Mouse (Mus musculus): ENCODE measurements at regions not wholly inside any gene's neighbourhood (a gene's known extent, or its start where the extent isn't known, plus 50 kb on each side); places are given as distances from the start of the nearest gene placed in this dataset.

GRCm38 (mm10) chr13:90733265-90733664 is 171.9 kb downstream of the Atp6ap1l start:
- no peak for DNase-seq

DNA sequence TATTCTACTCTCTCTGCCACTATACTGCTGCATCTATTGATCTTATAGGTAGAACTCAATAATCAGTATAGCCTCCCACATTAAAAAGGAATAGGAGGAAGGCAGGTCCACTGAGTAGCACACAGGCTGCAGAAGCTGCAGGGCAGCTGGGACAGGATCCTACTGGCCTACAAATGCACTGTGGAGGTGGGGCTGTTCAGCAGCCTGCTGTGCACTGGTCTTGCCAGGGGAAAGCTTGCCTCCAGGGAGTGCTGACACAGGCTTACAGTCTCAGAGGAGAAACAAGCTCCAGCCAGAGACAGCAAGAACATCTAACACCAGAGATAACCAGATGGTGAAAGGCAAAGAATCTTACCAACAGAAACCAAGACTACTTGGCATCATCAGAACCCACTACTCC is 176.1 kb downstream of the Atp6ap1l start:
- DNase-seq = no peak

DNA sequence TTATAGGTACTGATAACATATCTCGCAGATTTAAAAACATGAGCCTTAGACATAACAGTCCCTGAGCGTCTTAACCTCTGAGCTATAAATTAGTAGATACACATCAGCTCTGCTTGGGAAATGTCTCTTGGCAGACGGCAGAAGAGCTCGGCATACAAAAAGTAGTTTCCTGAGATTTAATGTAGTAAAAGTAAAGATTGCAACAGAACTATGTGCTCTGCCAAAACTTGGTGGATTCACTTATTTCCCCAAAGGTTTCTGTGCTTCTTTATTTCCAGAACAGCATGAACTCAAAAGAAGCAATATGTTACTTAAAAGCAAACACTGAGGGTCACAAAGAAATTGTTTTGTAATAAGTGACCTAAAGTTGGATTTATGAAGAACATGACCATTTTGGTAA is 177.3 kb downstream of the Atp6ap1l start:
- DNase-seq = no peak

- DNase-seq = no peak
These were observed 179.9 kb downstream of the Atp6ap1l start for GRCm38 (mm10) chr13:90725053-90725827.

DNA sequence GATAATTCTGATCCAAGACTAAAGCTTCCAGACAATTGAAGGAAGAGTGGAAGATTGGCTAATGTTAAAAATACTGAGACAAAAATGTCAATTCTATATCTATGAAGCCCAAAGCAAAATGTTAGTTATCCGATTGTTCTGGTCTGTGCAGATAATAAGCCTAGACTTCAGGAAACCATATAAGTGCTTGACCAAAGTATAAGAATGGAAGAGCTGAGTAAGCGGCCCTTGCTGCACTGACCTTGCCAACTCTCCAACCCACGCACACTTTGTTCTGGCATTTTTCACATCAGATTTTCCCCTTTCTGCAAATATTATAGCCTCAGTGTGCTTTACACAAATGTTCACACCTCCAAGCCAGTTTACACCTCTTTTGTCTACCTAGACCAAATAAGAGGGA is 180.6 kb downstream of the Atp6ap1l start:
- DNase-seq = no peak

DNA sequence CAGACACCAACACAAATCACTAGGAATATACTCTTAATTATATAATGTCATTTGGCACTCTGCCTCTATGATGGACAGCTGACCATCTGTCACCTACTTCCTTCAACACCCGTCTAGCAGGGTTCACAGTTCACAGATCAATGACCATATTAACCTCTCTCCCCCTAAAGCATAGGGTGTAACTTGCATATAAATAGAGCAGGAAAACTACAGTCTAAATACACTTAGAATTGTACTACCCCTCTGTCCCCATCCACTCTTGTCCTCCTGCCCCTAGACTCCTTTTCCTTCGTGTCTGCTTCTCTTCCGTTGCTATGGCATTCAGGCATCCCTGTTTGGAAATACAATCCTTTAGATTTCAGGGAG is 181.6 kb downstream of the Atp6ap1l start:
- no peak for DNase-seq

DNA sequence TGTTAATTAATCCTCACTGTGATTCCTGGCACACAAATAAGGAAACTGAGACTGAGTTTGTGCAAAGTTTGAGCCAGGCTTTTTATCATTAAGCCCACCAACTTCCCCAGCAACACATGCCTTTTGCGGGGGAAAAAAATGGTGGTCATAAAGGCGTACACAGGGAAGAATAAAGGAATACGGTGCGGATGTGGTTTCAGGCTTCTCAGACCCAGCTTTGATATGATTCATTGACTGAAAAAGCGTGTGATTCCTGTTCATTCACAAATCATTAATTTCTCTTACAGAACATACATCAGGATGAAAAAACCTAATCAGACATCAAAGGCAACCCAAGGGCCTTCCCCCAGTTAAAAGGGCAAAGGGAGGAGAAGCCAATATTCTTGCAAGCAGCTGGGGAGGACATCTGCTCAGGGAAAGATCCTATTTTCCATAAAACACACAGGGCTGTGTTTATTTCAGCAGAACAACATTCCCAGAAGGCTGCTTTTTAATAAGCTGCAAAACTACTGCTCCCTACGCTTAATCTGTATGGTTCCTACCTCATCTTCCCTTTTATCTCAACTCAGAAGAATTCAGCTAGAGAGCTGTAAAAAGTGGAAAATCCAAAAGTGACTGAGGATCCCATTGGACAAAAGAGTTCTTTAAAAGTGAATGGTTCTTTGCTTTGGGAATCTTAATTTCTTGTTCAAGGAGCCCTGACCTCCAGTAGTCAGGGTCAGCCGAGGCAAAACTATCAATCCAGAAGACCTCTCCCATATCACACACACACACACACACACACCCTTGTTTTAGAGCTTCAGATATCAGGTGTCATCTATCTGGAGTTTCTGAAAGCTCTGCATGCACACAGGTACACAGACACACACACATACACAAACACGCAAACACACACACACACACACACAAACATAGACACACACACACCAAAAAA is 182.3 kb downstream of the Atp6ap1l start:
- DNase-seq = no peak

GRCm38 (mm10) chr13:90684324-90684723 is 220.8 kb downstream of the Atp6ap1l start:
- no peak for DNase-seq

DNA sequence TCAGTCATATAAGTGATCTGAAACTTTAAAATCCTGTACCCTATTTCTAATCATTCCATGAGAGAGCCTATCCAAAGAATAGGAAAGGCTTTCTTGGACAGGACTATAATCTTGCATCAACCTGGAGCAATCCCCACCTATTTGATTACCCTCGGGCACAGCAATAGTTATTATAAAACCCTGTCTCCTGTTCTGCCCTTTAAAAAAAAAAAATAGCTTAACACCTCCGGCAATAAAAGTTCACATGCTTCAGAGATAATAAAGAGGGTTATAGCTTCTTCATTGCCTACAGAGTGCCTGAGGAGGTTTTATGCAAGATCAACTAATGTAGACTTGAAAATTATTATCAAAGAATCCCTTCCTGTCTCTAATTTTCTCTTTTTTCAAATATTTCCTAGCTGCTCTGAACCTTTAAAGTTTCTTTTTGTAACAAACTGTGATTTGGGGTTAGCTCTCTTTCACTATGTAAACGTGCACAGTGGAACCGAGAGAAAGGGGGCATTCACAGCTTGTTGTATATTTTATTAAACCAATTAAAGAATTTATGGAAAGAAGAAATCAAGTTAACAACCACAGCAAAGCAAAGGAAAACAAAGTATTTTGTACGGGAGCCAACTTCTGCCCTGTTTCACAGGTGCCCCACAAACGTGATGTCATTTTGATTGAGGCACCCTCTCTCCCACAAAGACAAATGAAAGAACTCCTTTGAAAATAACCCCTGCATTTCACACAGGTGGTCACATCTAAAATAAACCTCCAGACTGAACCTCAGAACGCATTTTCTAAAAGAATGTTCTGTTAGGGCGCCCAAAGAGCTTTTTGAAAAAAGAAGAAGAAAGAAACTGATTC is 225.8 kb downstream of the Atp6ap1l start:
- DNase-seq = no peak

GRCm38 (mm10) chr13:90673823-90674222 is 231.3 kb downstream of the Atp6ap1l start:
- DNase-seq = no peak

DNA sequence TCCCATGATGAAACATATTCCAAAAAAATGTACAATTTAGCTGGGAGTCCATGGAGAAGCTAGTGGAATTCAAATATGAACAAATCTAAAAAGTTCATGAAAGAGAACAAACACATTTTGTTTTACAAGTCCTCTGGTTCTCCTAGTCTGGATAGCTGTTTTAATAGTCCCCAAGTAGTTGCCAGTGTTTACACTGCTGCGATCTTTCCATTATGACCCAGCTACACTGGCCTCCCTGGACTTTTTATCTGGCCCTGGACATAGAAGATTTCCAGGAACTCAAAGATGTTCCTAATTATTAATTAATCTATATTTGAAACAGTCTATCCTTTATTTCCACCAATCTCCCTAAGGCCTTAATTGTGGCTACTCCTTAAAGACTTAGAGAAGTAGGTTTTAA is 232.1 kb downstream of the Atp6ap1l start:
- DNase-seq = no peak

GRCm38 (mm10) chr13:90661567-90662141 is 243.5 kb downstream of the Atp6ap1l start:
- no peak for DNase-seq

DNA sequence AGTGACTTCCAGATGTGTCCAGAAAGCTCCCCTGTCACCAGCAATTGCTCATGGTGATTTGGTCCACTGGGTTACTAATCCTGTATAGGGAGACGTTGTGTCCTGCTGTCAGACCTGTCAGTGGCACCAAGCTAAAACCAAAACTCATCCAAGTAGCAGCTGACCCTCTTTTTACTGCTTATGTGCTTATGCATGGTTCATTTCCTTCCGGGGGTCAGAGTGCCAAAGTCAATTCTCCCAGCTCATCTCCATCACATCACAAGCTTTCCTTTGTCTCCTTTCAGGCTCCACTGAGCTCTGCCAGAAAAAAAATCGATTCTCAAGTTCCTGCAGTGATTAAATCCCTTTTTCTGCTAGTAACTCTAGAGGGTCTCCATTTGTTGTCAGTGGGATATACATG is 244.2 kb downstream of the Atp6ap1l start:
- DNase-seq = no peak

GRCm38 (mm10) chr13:90659087-90659486 is 246.1 kb downstream of the Atp6ap1l start:
- DNase-seq = no peak

GRCm38 (mm10) chr13:90646356-90646755 is 258.8 kb downstream of the Atp6ap1l start:
- DNase-seq = no peak

GRCm38 (mm10) chr13:90644216-90644615 is 260.9 kb downstream of the Atp6ap1l start:
- no peak for DNase-seq

DNA sequence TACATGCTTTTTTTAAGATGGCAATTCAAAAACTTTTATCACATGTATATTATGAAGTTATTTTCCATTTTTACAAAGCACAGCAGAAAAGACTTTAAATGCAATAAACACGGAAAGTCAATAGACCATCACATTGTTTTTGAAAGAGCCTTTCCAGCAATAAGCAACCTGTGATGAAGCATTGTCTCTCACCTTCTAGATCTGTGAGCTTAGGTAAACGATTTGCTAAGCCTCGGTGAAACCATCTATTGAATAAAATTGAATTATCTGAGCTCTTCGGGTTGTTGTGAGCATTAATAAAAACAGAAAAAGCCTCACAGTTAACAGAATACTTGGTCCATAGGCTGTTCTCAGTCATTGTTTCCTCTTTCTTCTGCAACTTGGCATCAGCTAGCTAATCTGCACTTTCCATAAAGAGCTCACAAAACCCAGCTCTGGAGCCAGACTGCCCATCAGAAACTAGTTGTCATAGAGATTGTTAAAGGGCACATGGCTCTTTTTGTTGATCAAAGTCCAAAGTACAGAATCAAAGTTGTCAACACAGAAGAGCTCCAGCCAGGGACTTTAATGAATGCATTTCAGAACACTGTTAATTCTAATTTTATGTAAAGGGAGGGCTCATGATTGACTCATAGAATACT is 261.5 kb downstream of the Atp6ap1l start:
- DNase-seq = no peak

- DNase-seq = no peak
These were observed 262.0 kb downstream of the Atp6ap1l start for GRCm38 (mm10) chr13:90643109-90643508.

DNA sequence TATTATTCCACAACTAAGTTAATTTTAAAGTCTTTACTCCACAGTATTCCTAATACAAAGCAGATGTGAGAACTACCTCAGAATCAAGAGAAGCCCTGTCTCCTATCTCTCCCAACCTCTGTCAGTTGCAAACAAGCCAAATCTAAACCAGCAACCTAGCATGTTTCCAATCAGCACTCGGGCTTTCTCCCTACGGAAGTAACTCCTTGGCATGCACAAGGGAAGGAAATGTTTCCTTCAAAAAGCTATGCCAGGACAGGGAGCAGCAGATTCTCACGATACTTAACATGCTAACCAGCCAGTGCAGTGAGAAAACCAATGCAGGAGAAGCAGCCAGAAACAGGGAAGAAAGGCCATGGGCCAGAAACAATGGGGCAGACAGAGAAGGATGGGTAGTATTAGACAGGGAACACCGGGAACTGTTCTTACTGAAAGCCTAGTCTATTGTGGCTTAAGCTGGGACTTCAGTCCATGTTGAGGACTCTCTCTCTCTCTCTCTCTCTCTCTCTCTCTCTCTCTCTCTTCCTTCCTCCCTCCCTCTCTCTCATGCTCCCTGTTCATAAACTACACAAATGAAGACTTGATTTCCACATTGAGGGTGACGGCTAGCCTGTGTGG is 262.8 kb downstream of the Atp6ap1l start:
- DNase-seq = no peak
